Mouse (Mus musculus) ovary, adult 2 months (tissue): ENCODE measurements around the gene Aldh9a1. TPM values are rescaled to one million over a fixed set of nuclear protein-coding genes. Genes with fewer than 3 reads are reported as not detected.

ENCODE experiments used
- polyA plus RNA-seq: library from polyadenylated mRNA; depleted of rRNA; stranded (reverse); fragments of >200 nt; gene quantifications from 2 replicates; pipeline ENCODE4 v1.2.3, GENCODE M21; 2012; rRNA removed

Aldh9a1 gene
- 40.0 and 41.0 TPM in 2 replicates for polyA plus RNA-seq

DNA sequence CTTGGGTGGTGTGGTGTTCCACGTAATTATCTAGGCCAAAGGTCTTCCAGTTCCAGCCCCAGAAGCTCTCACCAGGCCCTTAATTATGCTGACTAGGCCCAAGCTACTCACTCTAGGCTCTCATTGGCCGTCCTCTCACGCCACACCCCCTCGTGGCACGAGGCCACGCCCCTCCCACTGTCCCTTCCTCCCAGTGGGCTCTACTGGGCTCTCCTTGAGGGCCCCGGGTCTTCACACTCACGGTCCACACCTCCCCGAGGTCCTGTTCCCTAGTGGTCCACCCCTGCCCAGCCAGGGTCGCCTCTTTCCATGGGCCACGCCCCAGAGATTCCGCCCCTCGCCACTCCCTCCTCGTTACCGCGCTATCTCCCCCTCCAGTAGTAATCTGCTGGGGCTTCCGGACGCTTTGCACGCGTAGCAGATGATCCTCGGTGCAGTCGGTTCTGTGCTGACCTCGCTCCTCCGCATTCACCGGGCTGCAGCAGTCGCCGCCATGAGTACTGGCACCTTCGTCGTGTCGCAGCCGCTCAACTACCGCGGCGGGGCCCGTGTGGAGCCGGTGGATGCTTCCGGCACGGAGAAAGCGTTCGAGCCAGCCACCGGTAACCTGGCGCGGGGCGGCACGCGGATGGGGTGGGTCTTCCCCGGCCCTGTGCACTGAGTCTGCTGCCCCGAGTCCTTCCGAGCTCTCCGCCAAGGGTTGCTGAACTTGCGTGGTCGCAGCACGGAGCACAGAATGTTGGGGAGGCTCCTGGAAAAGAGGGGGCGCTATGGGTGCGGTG is at the start of gene Aldh9a1:
TSS of gene Aldh9a1 (plus strand) at position 177 of the 782 bp plus-strand sequence.

DNA sequence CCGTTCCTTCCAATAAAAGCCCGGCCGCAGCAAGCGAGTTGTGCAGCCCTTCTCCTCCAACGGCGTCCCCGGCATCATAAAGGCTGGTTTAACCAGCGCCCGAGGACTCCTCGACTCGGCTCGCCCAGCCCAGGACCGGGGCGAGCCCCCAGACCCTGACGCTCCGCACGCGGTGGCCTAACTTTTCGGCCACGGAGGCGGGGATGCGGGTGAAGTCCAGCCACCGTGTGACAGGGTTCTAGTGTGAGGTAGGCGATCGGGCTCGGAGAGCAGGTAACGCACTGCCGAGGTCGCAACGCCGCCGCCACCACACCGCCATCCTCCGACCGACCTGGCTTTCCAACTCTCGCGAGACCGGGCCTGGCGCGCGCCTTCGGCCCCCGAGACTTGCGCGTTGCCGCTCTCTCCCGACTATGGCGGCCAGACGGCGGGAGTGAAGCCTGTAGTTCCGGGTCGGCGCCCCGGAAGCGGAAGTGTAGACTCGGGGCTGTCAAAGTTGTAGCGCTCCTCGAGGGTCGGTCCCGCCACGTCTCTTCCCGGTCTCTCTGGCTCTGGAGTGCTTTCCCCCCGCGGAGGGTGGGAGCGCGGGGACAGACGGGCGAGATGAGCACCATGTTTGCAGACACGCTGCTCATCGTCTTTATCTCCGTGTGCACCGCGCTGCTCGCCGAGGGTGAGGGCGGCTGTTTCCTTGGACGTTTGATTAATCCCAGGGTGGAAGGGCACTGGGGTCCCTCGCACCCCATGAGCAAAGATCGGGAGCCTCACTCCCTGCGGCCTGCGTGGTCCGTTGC is 41.3 kb upstream of the Aldh9a1 start, which contains the start of gene Tmco1:
TSS of gene Tmco1 (plus strand) at position 118 of the 794 bp plus-strand sequence.

DNA sequence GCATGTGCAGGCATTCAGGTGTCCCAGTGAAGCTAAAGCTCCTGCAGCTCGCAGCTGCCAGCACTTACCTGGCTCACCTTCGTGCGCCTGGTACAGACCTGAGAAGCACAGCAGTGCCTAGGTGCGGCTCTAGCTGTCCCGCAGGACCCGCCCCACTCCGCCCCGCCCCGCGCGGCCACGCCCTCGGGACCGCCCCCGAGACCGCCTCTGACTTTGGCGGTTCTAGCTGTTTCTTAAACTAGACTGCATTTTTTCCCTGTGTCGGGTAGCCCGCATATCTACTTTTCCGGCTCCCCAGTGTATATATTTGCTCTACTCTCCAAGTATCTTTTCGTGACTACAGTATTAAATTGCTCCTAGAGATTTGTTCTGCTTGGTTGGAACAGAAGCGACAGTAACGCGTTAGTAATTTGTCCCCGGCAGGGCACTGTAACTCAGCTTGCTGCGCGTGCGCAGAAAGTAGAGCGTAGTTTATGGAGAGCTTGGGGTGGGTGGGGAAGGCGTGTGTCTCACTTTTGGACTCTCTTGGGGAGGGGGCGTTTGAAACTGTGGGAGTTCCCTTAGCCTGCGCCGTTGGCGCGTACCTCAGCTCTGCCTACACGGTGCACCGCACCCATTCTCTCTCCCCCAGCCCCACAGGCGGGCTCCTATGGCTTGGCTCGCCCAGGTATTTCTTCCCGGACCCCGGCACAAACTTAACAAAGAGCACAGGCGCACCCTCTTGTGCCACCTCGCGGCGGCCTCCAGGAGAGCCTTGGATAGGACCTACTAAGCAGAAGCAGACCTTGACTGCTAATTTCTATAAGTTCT is 44.1 kb downstream of the Aldh9a1 start, which contains the start of gene Mgst3:
TSS of gene Mgst3 (minus strand) at position 159 of the 810 bp plus-strand sequence.

Other genes starting within 250 kb of the Aldh9a1 start
- gene Uck2, start 64.7 kb upstream of the Aldh9a1 start, polyA plus RNA-seq: 26.6 and 48.0 TPM in 2 replicates
- 28.3 and 36.6 TPM in 2 replicates for gene Tmco1, start 41.6 kb upstream of the Aldh9a1 start, polyA plus RNA-seq
- gene Mgst3, start 43.9 kb downstream of the Aldh9a1 start, polyA plus RNA-seq: 152 and 205 TPM in 2 replicates
- 0.16 TPM in 1 of 2 replicates, not detected in the other for gene Lrrc52, start 116.8 kb downstream of the Aldh9a1 start, polyA plus RNA-seq
- gene Rxrg, start 248.4 kb downstream of the Aldh9a1 start, polyA plus RNA-seq: 0.70 and 1.1 TPM in 2 replicates